Mouse (Mus musculus): Measurements from ENCODE around the gene Poldip2.
A peak's percentile ranks its signal among the peaks of the same experiment; 100 is the strongest.

The Poldip2 gene

DNA sequence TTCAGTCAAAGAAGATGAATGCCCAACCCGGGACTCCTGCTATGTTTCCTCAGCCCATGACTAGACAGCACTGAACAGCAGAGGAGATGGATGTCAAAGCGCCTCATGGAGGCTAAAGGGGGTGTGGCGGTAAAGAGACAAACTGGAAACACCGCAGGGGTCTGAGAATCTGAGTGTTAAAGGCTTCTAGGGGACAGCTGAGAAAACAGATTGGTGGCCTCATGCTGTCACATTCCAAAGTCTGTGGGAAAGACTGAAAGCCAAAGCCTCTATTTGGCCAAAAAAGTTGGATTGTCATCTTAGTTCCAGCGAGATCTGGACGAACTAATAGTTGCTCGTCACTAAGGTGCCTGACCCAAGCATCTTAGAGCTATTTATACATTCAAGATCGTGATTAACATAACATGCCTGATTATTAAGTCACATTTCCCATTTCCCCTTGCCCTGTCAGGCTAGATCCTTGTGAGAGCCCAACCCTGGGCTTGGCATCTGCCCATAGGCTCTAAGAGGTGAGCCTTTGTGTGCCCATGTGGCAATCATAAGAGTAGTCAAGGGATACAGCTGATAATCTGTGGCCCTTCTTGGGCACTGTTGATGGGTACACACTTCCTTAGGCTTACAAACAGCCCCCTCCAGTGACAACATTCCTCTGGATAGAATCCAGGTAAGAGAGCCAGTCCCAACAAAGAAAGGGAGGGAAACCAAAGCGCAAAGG lies 11.4 kb downstream of the Poldip2 start:
- TF ChIP-seq GATA4 (IDR thresholded peaks at IDR 0.05; ENCODE audit: insufficient replicate concordance, low read length), result no peak

DNA sequence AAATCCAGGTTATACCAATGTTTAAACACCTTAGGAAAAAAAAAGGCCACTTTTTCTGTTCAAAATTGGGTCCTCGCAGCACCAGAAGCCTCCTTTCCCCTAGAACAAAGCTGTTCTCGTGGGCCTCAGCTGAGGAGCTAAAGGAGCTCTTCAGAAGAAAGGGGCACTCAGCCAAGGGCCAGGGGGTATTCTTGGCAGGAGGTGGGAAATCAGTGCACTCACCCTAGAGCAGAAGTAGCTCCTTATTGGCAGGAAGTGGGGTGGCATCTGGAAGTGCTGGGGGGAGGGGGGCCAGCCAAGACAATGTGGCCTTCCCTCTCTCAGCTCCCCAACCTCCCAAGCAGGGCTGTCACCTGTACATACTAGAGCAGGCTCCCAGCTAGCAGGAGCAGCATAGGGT lies 12.8 kb downstream of the Poldip2 start:
- TF ChIP-seq GATA4 (IDR thresholded peaks at IDR 0.05; ENCODE audit: insufficient replicate concordance, low read length), result no peak

DNA sequence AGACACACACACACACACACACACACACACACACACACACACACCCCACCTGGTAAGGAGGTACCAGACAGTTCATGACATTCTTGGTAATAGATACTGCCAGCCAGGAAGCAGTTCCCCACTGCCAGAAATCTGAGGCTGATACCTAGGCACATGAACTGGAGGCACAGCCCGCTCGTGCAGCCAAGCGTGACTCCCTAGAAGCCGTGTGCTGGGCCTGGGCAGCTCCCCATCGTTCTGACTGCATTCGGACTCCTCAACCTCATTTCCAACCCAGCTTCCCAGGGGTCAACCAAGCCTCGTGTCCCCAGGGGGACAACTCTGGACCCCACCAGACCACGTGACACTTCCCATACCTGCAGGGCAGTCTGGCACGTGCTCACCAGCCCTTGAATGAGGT lies 16.7 kb downstream of the Poldip2 start:
- TF ChIP-seq GATA4 (IDR thresholded peaks at IDR 0.05; ENCODE audit: insufficient replicate concordance, low read length), result no peak

DNA sequence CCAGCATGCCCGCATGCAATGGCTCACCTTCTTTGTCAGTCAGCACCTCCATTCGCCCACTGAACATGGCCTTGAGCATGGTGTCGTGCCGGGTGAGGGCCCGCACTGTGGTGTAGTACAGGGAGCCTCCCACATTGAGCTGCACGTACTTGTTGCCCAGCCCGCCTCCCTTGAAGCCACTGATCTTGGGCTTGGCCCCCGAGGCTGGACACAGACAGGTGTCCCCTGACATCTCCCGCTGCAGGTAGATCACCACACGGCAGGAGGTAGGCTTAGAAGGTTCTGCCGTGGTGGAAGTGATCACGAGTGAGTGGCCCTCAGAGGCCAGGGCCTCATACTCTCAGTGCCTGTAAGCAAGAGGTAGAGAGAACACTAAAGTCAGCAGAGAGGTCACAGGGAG lies 18.0 kb downstream of the Poldip2 start:
- TF ChIP-seq GATA4 (IDR thresholded peaks at IDR 0.05; ENCODE audit: insufficient replicate concordance, low read length), result no peak

DNA sequence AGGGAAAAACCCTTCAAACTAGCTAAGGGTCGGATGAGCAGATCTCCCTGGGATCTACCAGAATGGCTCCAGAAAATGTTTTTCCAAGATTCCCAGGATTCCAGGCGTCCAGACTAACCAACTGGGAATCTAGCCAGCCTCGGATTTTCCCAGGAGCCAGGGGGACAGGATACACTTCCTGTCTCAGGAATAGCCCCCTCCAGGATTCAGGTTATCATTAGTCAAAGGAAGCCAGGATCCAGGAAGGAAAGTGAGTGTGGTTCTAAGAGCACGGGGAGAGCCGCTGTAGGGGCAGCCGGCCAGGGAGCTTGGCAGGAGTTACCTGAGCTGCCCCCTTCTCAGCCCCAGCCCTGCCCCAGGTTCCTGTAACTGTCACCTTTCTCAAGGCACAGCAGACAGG lies 19.1 kb downstream of the Poldip2 start:
- TF ChIP-seq GATA4 (IDR thresholded peaks at IDR 0.05; ENCODE audit: insufficient replicate concordance, low read length), result peak; percentile 81; the same call in 1 of the 2 replicates

DNA sequence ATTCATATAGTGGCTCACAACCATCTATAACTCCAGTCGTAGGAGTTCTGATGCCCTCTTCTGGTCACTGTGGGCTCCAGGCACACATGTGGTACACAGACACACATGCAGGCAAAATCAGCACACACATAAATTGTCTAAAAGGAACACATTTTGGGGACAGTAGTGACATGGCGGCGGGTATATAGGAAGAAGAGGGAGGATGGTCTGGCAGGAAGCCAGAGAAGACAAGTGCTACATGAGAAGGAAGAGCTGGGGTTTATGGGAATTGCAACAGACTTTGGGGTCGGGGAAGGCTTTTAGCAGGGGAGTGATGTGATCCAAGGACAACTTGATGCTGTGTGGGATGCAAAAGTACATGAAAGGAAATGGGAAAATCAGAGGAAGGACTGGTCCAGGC lies 22.5 kb downstream of the Poldip2 start:
- TF ChIP-seq GATA4 (IDR thresholded peaks at IDR 0.05; ENCODE audit: insufficient replicate concordance, low read length), result no peak

DNA sequence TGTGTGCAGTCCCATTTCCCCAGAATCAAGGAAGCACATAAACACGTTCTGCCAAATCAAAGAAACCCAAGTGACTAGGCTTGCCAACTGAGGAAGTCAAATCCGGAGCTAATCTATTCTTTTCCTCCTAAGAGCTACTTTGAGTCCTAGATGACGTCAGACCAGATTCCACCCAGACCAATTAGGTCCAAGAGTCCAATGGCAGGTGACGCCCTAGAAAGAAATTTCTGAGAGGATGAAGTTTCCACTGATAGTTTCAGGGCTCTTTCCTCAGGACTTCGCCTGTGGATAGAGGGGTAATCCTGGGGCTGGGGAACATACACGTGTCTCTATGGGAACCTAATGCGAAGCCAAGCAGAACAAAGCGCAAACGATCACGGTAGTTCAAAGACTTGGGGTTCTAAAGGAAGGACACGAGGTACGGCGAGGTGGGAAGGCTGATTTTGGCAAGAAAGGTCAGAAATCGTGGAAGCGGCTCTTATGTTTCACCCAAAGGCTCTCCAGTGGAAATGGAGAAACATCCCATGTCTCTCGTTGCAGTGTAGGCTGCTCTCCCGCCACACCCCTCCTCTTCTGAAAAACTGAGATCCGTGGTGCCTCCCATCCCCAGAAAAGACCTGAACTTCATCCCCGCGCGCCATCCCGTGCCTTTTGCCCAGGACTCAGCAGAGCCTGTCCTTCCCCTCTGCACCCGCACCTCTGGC lies 23.5 kb downstream of the Poldip2 start:
- peak; percentile 63; the same call in 1 of the 2 replicates for TF ChIP-seq GATA4 (IDR thresholded peaks at IDR 0.05; ENCODE audit: insufficient replicate concordance, low read length)

DNA sequence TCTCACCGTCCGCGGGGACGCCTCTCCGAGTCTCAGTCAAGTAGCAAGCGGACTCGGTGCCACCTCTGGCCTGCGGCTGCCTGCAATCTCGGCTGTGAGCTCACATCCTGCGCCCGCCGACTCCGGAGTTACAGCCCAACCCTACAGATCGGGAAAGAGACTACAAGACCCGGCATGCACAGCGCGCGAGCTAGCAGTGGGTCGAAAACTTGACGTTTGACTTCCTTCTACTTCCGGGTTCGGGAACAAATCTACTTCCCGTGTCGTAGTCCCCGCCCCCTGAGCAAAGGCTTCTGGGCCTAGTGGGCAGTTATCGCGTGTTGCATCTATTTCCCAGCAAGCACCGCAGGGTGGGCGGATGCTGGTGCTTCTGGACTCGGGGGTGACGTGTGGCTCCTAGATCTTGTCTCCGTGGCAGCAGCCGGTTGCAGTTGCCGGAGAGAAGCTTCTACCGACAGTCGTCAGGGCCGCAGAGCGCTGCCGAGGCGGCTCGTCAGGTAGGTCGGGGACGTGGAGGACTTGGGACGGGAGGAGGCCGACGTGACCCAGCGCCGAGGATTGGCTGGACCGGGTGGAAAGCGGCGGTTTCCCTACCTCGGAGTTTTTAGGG lies 24.2 kb downstream of the Poldip2 start, which contains the start of the genes Tnfaip1 and Ift20:
TSS of gene Tnfaip1 (minus strand) at position 253 of the 610 bp plus-strand sequence.
TSS of gene Ift20 (plus strand) at position 282 of the 610 bp plus-strand sequence.
- TF ChIP-seq GATA4 (IDR thresholded peaks at IDR 0.05; ENCODE audit: insufficient replicate concordance, low read length), result peak; percentile 99

DNA sequence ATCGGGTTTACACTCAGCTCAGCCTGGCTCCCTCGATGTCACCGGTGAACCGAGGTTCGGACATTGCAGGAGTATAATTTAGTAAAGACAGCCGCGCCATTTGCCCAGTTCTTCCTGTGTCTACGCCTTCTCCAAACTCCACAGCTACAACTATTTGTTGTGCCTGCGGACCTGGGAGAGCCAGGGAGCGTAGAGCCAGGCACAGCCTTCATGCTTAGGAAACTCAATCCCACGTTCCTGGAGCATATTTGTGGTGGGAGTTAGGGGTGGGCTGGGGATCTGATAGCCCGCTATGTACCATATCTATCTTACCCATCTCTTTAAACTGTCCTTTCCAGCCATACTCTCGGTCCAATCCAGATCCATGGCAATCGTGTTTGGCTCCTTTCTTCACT lies 24.7 kb downstream of the Poldip2 start:
- TF ChIP-seq GATA4 (IDR thresholded peaks at IDR 0.05; ENCODE audit: insufficient replicate concordance, low read length), result no peak

DNA sequence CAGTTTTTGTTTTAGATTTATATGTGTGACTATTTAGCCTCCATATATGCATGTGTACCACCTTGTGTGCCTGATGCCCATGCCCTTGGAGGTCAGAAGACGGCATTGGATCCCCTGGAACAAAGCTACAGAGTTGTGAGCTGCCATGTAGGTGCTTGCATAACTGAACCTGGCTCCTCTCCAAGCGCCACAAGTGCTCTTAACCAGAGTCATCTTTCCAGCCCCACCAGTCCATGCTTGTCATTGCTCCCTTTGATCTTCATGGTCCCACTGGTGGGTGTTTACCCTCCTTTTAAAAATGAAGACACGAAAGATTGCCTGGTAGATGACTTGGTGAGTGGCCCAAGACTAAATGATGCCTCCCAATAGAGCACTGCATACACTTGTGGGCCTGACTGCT lies 28.4 kb downstream of the Poldip2 start:
- TF ChIP-seq GATA4 (IDR thresholded peaks at IDR 0.05; ENCODE audit: insufficient replicate concordance, low read length), result no peak

DNA sequence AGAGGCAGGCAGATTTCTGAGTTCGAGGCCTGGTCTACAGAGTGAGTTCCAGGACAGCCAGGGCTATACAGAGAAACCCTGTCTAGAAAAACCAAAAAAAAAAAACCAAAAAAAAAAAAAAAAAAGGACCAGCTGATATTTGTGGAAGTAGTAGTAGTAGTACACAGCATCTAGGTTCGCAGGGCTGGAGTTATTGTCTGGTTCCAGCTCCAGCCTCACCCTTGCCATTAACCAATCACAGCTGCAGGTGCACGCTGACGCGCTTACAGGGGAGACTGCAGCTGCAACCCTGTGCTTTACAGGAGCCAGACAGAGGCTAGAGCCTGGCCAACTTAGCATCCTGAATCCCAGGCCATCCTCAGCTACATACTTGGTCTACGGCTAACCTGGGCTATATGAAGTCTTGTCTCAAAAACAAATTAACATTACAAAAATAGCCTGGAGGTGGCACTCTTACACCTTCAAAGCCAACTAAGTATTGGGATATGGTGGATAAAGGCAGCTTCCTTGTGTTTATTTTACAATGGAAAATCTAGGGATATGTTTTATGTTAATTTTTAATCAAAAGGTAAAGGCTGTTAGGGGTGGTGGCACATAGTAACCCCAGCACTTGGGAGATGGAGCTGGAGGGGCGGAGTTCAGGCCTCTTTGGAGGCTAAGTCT lies 32.6 kb downstream of the Poldip2 start:
- TF ChIP-seq GATA4 (IDR thresholded peaks at IDR 0.05; ENCODE audit: insufficient replicate concordance, low read length), result no peak

DNA sequence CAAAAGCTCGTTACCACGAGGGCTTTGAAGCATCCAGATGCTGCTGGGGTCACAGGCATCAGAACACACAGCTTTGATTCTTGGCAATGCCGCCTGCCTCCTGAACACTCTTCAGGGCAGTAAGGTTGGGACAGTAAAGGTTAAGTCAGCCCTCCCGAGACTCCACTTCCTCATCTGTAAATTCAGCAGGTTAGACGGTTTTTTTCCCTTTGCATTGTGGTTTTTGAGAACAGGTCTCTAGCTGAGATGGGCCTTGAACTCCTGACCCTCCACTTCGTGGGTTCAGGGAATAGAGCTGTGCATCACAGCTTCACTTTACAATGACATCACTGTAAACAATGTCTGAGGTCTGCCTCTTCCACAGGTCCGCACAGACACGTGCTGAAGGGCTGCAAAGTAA lies 33.2 kb downstream of the Poldip2 start:
- TF ChIP-seq GATA4 (IDR thresholded peaks at IDR 0.05; ENCODE audit: insufficient replicate concordance, low read length), result no peak

DNA sequence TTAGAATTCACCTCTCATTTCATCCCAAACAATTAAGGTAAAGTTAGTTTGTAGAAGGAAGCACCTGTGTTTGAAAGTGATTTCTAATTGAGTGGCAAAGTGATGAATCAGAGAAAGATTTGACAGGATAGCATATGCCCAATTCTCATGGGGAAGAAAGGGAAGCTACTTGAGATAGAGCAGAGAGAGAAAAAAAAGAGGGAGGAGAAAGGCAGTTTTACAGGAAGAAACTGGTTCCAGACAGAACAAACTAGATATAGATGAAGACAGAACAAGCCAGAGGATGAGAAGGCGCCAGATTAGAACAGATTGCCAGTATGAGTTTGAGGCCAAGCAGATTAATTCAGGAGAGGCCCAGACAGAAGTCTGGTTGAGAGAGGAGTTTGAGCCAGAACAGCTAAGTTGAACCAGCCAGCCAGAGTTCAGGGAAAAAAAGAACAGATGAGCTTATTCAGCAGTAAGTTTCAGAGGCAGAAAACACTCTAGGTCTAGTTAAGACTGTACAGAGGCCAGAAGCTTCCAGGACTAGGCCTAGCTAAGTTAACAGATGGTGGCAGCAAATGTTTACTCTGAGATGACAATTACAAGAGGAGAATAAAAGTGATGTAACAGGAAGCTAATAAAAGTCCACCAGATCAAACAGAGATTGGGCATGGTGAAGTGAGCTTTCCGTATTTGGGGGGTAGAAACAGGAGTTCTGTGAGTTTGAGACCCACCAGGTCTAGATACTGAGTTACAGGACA lies 35.9 kb downstream of the Poldip2 start:
- no peak; the same call in 1 of the 2 replicates for TF ChIP-seq GATA4 (IDR thresholded peaks at IDR 0.05; ENCODE audit: insufficient replicate concordance, low read length)

DNA sequence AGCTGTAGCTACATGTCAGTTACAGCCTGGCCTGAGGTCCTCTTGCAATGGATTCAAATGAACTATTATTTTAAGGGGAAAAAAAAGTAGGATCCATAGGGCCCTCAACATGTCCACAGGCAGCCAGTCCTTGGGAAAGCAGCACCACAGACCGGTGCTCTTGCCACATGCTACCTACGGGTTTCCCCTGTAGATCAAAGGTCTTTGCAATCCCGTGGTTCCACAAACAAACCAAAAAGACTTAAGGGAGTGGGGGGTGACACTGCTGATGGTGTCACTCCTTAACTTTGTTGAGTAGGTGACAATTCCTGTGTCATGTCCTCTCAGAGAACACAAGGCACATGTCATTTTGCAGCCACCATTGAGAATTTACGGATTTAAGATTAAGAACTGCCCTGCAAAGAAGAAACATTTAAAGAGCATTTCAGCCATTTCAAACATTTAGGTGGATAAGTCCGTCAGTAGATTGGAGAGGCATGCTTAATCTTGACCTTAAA lies 37.5 kb downstream of the Poldip2 start:
- TF ChIP-seq GATA4 (IDR thresholded peaks at IDR 0.05; ENCODE audit: insufficient replicate concordance, low read length), result no peak

Data from liver, adult (tissue).